Mouse (Mus musculus) MEL (cell line): ENCODE measurements around the gene Tnfsf9. TPM values are rescaled to one million over a fixed set of nuclear protein-coding genes. Genes with fewer than 3 reads are reported as not detected.

ENCODE experiments used
- DNase-seq: peaks from one replicate; pipeline ENCODE4 v3.0.0; 2011; ENCODE audit warnings: low read depth, low spot score
- H3K27ac ChIP-seq: 2 replicates; pipeline ENCODE4 v1.5.1; 2012; ENCODE audit warnings: low read depth, mild to moderate bottlenecking, control low read depth, low read length, moderate library complexity; ENCODE audit not compliant: control insufficient read depth
- H3K27me3 ChIP-seq, 2 experiments: fragments of 150-350 bp in 1 of 2; sonication (generic) in 1 of 2; 2 replicates each; pipeline ENCODE4 v1.6.1; 2012; ENCODE audit warnings: low read length in 2 of 2, mild to moderate bottlenecking in 2 of 2, improper control_type of control experiment in 1 of 2, moderate library complexity in 1 of 2; ENCODE audit not compliant: insufficient read depth in 2 of 2, control insufficient read depth in 1 of 2
- H3K36me3 ChIP-seq, 2 experiments: 2 replicates each; pipeline ENCODE4 v1.6.1; 2012 to 2014; ENCODE audit warnings: low read length in 2 of 2, improper control_type of control experiment in 1 of 2, inconsistent platforms in 1 of 2, mild to moderate bottlenecking in 1 of 2; ENCODE audit not compliant: insufficient read depth in 2 of 2, control insufficient read depth in 1 of 2
- H3K4me1 ChIP-seq, 2 experiments: fragments of 150-350 bp in 1 of 2; sonication (generic) in 1 of 2; 2 replicates each; pipeline ENCODE4 v1.6.1; 2012; ENCODE audit warnings: low read length in 2 of 2, improper control_type of control experiment in 1 of 2, mild to moderate bottlenecking in 1 of 2; ENCODE audit not compliant: insufficient read depth in 2 of 2, control insufficient read depth in 1 of 2
- H3K4me3 ChIP-seq, 2 experiments: fragments of 150-350 bp in 1 of 2; sonication (generic) in 1 of 2; 2 replicates each; pipeline ENCODE4 v1.5.1; 2012; ENCODE audit warnings: low read depth in 2 of 2, low read length in 2 of 2, mild to moderate bottlenecking in 2 of 2, moderate library complexity in 2 of 2, control low read depth in 1 of 2, improper control_type of control experiment in 1 of 2; ENCODE audit not compliant: control insufficient read depth in 1 of 2, insufficient read depth in 1 of 2
- H3K79me2 ChIP-seq: 2 replicates; pipeline ENCODE4 v1.6.1; 2012; ENCODE audit warnings: mild to moderate bottlenecking, low read length, moderate library complexity; ENCODE audit not compliant: control insufficient read depth, poor library complexity, insufficient read depth
- H3K9ac ChIP-seq: 2 replicates; pipeline ENCODE4 v1.6.1; 2012; ENCODE audit warnings: low read depth, mild to moderate bottlenecking, control low read depth, low read length, moderate library complexity; ENCODE audit not compliant: control insufficient read depth, poor library complexity, severe bottlenecking
- H3K9me3 ChIP-seq: fragments of 150-350 bp; sonication (generic); replicated peaks from 2 replicates; pipeline ENCODE4 v1.6.1; 2012; ENCODE audit warnings: mild to moderate bottlenecking, low read length, improper control_type of control experiment, moderate library complexity; ENCODE audit not compliant: insufficient read depth
- CTCF ChIP-seq, 3 experiments: IDR thresholded peaks in 2 of 3; conservative IDR thresholded peaks in 1 of 3; 2 replicates each; pipeline ENCODE4 v1.5.1; 2011 to 2012; ENCODE audit warnings: low read length in 3 of 3, low read depth in 2 of 3, mild to moderate bottlenecking in 2 of 3, improper control_type of control experiment in 1 of 3, inconsistent platforms in 1 of 3, mixed read lengths in 1 of 3, moderate library complexity in 1 of 3; ENCODE audit not compliant: control insufficient read depth in 1 of 3, insufficient read depth in 1 of 3, poor library complexity in 1 of 3, severe bottlenecking in 1 of 3
- GABPA ChIP-seq: IDR thresholded peaks from 2 replicates; pipeline ENCODE4 v1.6.1; 2012; ENCODE audit warnings: low read depth, mild to moderate bottlenecking, inconsistent platforms, low read length, improper control_type of control experiment, moderate library complexity
- HCFC1 ChIP-seq: IDR thresholded peaks from 2 replicates; pipeline ENCODE4 v1.6.1; 2012; ENCODE audit warnings: low read depth, mild to moderate bottlenecking, inconsistent platforms, low read length, improper control_type of control experiment, moderate library complexity
- JUND ChIP-seq: IDR thresholded peaks from 2 replicates; pipeline ENCODE4 v1.6.1; 2011; ENCODE audit warnings: low read depth, mild to moderate bottlenecking, improper control_type of control experiment, low read length
- KAT2A ChIP-seq: conservative IDR thresholded peaks from 2 replicates; pipeline ENCODE4 v1.6.1; 2012; ENCODE audit warnings: low read depth, low read length, improper control_type of control experiment, inconsistent platforms
- MAFK ChIP-seq: IDR thresholded peaks from 2 replicates; pipeline ENCODE4 v1.6.1; 2011; ENCODE audit warnings: low read depth, mild to moderate bottlenecking, low read length, improper control_type of control experiment, borderline replicate concordance
- MAX ChIP-seq: IDR thresholded peaks from 2 replicates; pipeline ENCODE4 v1.6.1; 2011; ENCODE audit warnings: low read length, improper control_type of control experiment
- MAZ ChIP-seq: IDR thresholded peaks from 2 replicates; pipeline ENCODE4 v1.6.1; 2012; ENCODE audit warnings: low read depth, mild to moderate bottlenecking, inconsistent platforms, low read length, improper control_type of control experiment
- MEF2A ChIP-seq: IDR thresholded peaks from 2 replicates; pipeline ENCODE4 v1.6.1; 2014; ENCODE audit warnings: low read depth, mild to moderate bottlenecking, inconsistent platforms, low read length, improper control_type of control experiment; ENCODE audit not compliant: poor library complexity, insufficient replicate concordance, severe bottlenecking; ENCODE audit errors: extremely low read depth
- MYC ChIP-seq: IDR thresholded peaks from 2 replicates; pipeline ENCODE4 v1.6.1; 2011; ENCODE audit warnings: low read depth, mild to moderate bottlenecking, low read length, improper control_type of control experiment, moderate library complexity
- POLR2A ChIP-seq, 2 experiments: IDR thresholded peaks; 2 replicates each; pipeline ENCODE4 v1.6.1; 2011 to 2012; ENCODE audit warnings: low read length in 2 of 2, mild to moderate bottlenecking in 2 of 2, control low read depth in 1 of 2, improper control_type of control experiment in 1 of 2, low read depth in 1 of 2, moderate library complexity in 1 of 2; ENCODE audit not compliant: control insufficient read depth in 1 of 2, insufficient read depth in 1 of 2, poor library complexity in 1 of 2
- RAD21 ChIP-seq: IDR thresholded peaks from 2 replicates; pipeline ENCODE4 v1.6.1; 2011; ENCODE audit warnings: mild to moderate bottlenecking, low read depth, low read length, improper control_type of control experiment
- SIN3A ChIP-seq: IDR thresholded peaks from 2 replicates; pipeline ENCODE4 v1.6.1; 2012; ENCODE audit warnings: low read length, improper control_type of control experiment, inconsistent platforms
- TAL1 ChIP-seq: IDR thresholded peaks from 2 replicates; pipeline ENCODE4 v1.6.1; 2012; ENCODE audit warnings: mild to moderate bottlenecking, inconsistent platforms, low read length, moderate library complexity, mixed read lengths
- TBP ChIP-seq: IDR thresholded peaks from 2 replicates; pipeline ENCODE4 v1.8.0; 2011; ENCODE audit warnings: low read depth, low read length, improper control_type of control experiment
- TCF12 ChIP-seq: IDR thresholded peaks from 2 replicates; pipeline ENCODE4 v1.6.1; 2014; ENCODE audit warnings: low read depth, mild to moderate bottlenecking, inconsistent platforms, low read length, improper control_type of control experiment, moderate library complexity
- UBTF ChIP-seq: IDR thresholded peaks from 2 replicates; pipeline ENCODE4 v1.6.1; 2012; ENCODE audit warnings: low read depth, mild to moderate bottlenecking, inconsistent platforms, low read length, improper control_type of control experiment, moderate library complexity, borderline replicate concordance; ENCODE audit not compliant: insufficient read depth
- USF2 ChIP-seq, 2 experiments: IDR thresholded peaks; 2 replicates each; pipeline ENCODE4 v1.6.1; 2011 to 2012; ENCODE audit warnings: improper control_type of control experiment in 2 of 2, low read length in 2 of 2, borderline replicate concordance in 1 of 2, inconsistent platforms in 1 of 2, low read depth in 1 of 2, mild to moderate bottlenecking in 1 of 2; ENCODE audit not compliant: insufficient read depth in 1 of 2
- ZKSCAN1 ChIP-seq: IDR thresholded peaks from 2 replicates; pipeline ENCODE4 v1.6.1; 2012; ENCODE audit warnings: low read depth, mild to moderate bottlenecking, inconsistent platforms, low read length, improper control_type of control experiment, moderate library complexity
- ZNF384 ChIP-seq: IDR thresholded peaks from 2 replicates; pipeline ENCODE4 v1.6.1; 2012; ENCODE audit warnings: low read depth, mild to moderate bottlenecking, inconsistent platforms, low read length, improper control_type of control experiment
- polyA plus RNA-seq, 2 experiments: library from polyadenylated mRNA; stranded (reverse) in 1 of 2; unstranded in 1 of 2; fragments of >175 nt in 1 of 2; fragments of >200 nt in 1 of 2; gene quantifications; 2 replicates each; pipeline versions ENCODE4 v1.2.1 to v1.2.4; 2012; ENCODE audit warnings: low replicate concordance in 2 of 2, low read depth in 1 of 2; ENCODE audit not compliant: insufficient read length in 2 of 2, insufficient read depth in 1 of 2, missing spikeins in 1 of 2
- total RNA-seq: library from RNA; depleted of rRNA; stranded (reverse); fragments of 300-350 nt; gene quantifications from 2 replicates; pipeline ENCODE4 v1.2.3, GENCODE M21; 2012

Tnfsf9 gene
- total and polyA plus RNA-seq, 3 experiments: 2.0 to 3.4 TPM; not detected in 1

DNA sequence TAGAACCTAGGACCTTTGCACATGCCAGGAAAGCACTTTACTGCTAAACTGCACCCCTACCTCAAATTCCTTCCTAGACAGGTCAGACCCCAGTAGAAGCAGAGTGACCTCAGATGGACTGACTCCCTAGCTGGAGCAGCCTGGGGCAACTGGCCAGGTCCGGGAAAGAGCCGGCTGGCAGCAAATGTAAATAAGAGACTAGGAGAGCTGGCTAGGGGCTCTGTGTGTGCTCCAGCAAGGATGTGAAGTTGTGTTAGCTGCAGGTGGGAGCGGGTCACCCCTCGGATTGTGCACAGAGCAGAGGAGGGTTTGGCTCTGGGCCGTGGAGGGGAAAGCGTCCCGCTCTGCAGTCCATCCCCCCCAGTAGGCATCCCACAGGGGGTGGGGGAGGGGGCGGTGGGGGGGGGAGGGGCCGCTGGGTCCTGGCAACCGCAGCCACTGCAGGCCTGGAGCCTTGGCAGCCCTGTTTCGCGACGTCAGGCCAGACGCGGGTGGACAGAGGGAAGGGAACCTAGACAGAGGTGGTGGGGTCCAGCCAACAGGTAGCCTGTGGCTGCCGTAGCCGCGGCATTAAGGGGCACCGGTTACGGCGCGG is 46.1 kb upstream of the Tnfsf9 start, which contains the start of gene Crb3:
Gene Crb3 (plus strand): TSS at position 215 of the 595 bp plus-strand sequence.
- TF ChIP-seq MAX (no peak), KAT2A (no peak), UBTF (no peak), CTCF (IDR thresholded peaks at IDR 0.05 in 2 of 3, conservative IDR thresholded peaks at IDR 0.05 in 1 of 3; ENCODE audit: control insufficient read depth in 1 of 3, insufficient read depth in 1 of 3, low read depth in 2 of 3, low read length in 3 of 3, poor library complexity in 1 of 3, severe bottlenecking in 1 of 3) (no peak), POLR2A (IDR thresholded peaks at IDR 0.05; ENCODE audit: control insufficient read depth in 1 of 2, insufficient read depth in 1 of 2, low read depth in 1 of 2, low read length in 2 of 2, poor library complexity in 1 of 2) (no peak), MYC (no peak), SIN3A (no peak), TAL1 (no peak), TBP (no peak), MAFK (no peak), GABPA (no peak), ZKSCAN1 (no peak), JUND (no peak), MEF2A (no peak), HCFC1 (no peak), MAZ (no peak), USF2 (IDR thresholded peaks at IDR 0.05; ENCODE audit: borderline replicate concordance in 1 of 2, insufficient read depth in 1 of 2, low read depth in 1 of 2, low read length in 2 of 2) (no peak), RAD21 (no peak), TCF12 (no peak), ZNF384 (no peak)
- H3K79me2 ChIP-seq: peaks cover 6% of the 10 kb centered on the region

More for the DNA sequence above, 46.1 kb upstream of the Tnfsf9 start, which contains the start of gene Crb3:
- H3K36me3 ChIP-seq: peaks cover 0 to 8% of the 10 kb centered on the region in 2 experiments; a peak in 1 of 4 replicates
- peak within 1 kb of the TSS; percentile 67 for H3K27ac ChIP-seq
- DNase-seq: peak; percentile 19
- H3K4me1 ChIP-seq: peaks cover 2 to 18% of the 10 kb centered on the region in 2 experiments; a peak in 3 of 4 replicates
- H3K4me3 ChIP-seq: peak within 1 kb of the TSS; percentile 51 to 67
- peak within 1 kb of the TSS; percentile 90 for H3K9ac ChIP-seq
- no peaks in the 10 kb centered on the region for H3K9me3 ChIP-seq
- H3K27me3 ChIP-seq: no peaks in the 10 kb centered on the region
